ENCODE assay signal across 7 mouse cellular contexts in genomic region chr13:23426335-23426734, GRCm38 (mm10). TPM values are rescaled to one million over a fixed set of nuclear protein-coding genes. Genes with fewer than 3 reads are reported as not detected.
A peak's percentile ranks its signal among the peaks of the same experiment; 100 is the strongest.
DNase-seq lines count a peak whose midpoint lies in the region; ATAC-seq and TF ChIP-seq lines count a peak whose summit lies in the region.

No protein-coding gene starts in this region.

- H3K4me3 ChIP-seq in hindbrain, embryonic 11.5 days (ENCODE audit: low read depth, low read length) = no peak overlapping the region
- no peak overlapping the region for H3K4me3 ChIP-seq in hindbrain, embryonic 12.5 days
- H3K4me3 ChIP-seq in CH12.LX (replicated peaks in 1 of 3; ENCODE audit: low read depth in 2 of 3, low read length in 2 of 3, poor library complexity in 1 of 3) = peak overlapping the region; percentile 40 to 48 (median 44)
- no peak overlapping the region for H3K4me3 ChIP-seq in forebrain, embryonic 12.5 days (replicated peaks)

- peaks cover 26% of the 10 kb centered on the region for H3K79me2 ChIP-seq in CH12.LX (replicated peaks; ENCODE audit: control insufficient read depth, extremely low read depth, insufficient read depth, poor library complexity, severe bottlenecking)

- no peaks in the 10 kb centered on the region for H3K9me3 ChIP-seq in hindbrain, embryonic 11.5 days (ENCODE audit: control insufficient read depth, low read length)
- no peaks in the 10 kb centered on the region for H3K9me3 ChIP-seq in hindbrain, embryonic 12.5 days (replicated peaks)
- H3K9me3 ChIP-seq in CH12.LX (replicated peaks; ENCODE audit: low read length) = no peaks in the 10 kb centered on the region
- no peaks in the 10 kb centered on the region for H3K9me3 ChIP-seq in forebrain, embryonic 12.5 days

- no peak for TF ChIP-seq EP300 in CH12.LX (IDR thresholded peaks at IDR 0.05; ENCODE audit: low read length)

- peak; percentile 68 for DNase-seq in hindbrain, embryonic 11.5 days (ENCODE audit: low spot score)
- DNase-seq in CH12.LX (ENCODE audit: extremely low read depth) (peak; percentile 94), MN1 (ENCODE audit: low spot score) (peak; percentile 82)
- peak; percentile 71 to 79 for DNase-seq in left cerebral cortex, postnatal 14 days (ENCODE audit: low spot score in 2 of 2)

- no peak overlapping the region for H3K4me2 ChIP-seq in hindbrain, embryonic 11.5 days (replicated peaks; ENCODE audit: low read depth, low read length)
- no peak overlapping the region for H3K4me2 ChIP-seq in hindbrain, embryonic 12.5 days (replicated peaks)
- H3K4me2 ChIP-seq in CH12.LX (ENCODE audit: insufficient read depth, low read depth, poor library complexity, severe bottlenecking) = peak overlapping the region; percentile 47; the same call in 1 of the 2 replicates
- H3K4me2 ChIP-seq in forebrain, embryonic 12.5 days = no peak overlapping the region

- dilution Hi-C loops in CH12.LX (cut with MboI; ENCODE audit: extremely low pct_ligation_motif_present, extremely low pct_unique_long_range_greater_than_20kb, low sequenced_read_pairs) = no loop called here

- in situ Hi-C loops in CH12.LX (cut with MboI; ENCODE audit: low pct_ligation_motif_present, low pct_unique_long_range_greater_than_20kb, low sequenced_read_pairs) = loop anchor here (10.0 to 25.0 kb wide), 3 partner anchors 1382 to 1564 kb away; partner anchors contain the start of genes Hist1h2ag, Hist1h2bj, Hist1h4i and Zfp184

- WGBS in hindbrain, embryonic 11.5 days = 7% methylated on average over 8 of the region's 8 CpGs
- 8% methylated on average over 8 of the region's 8 CpGs for WGBS in hindbrain, embryonic 12.5 days
- WGBS in forebrain, embryonic 12.5 days = 6% methylated on average over 8 of the region's 8 CpGs

- H3K36me3 ChIP-seq in hindbrain, embryonic 11.5 days (ENCODE audit: control insufficient read depth, insufficient read depth, low read length) = 0 out of 2 replicates have a peak, but pooled peaks cover 2% of the 10 kb centered on the region
- H3K36me3 ChIP-seq in hindbrain, embryonic 12.5 days = peaks cover 12% of the 10 kb centered on the region; the same call in 1 of the 2 replicates
- H3K36me3 ChIP-seq in CH12.LX (replicated peaks in 1 of 2; ENCODE audit: control insufficient read depth in 1 of 2, insufficient read depth in 1 of 2, low read length in 1 of 2) = peaks cover 12 to 13% of the 10 kb centered on the region in 2 experiments
- H3K36me3 ChIP-seq in forebrain, embryonic 12.5 days (replicated peaks) = peaks cover 10% of the 10 kb centered on the region

- H3K27ac ChIP-seq in hindbrain, embryonic 11.5 days (ENCODE audit: low read depth, low read length) = no peak overlapping the region
- H3K27ac ChIP-seq in hindbrain, embryonic 12.5 days = no peak overlapping the region
- H3K27ac ChIP-seq in CH12.LX (ENCODE audit: insufficient read depth, low read depth) = peak overlapping the region; percentile 76; the same call in 1 of the 2 replicates
- H3K27ac ChIP-seq in forebrain, embryonic 12.5 days = no peak overlapping the region

- H3K27me3 ChIP-seq in hindbrain, embryonic 11.5 days (ENCODE audit: control insufficient read depth, insufficient read depth, low read length) = no peaks in the 10 kb centered on the region
- no peaks in the 10 kb centered on the region for H3K27me3 ChIP-seq in hindbrain, embryonic 12.5 days
- H3K27me3 ChIP-seq in CH12.LX (replicated peaks) = no peaks in the 10 kb centered on the region
- H3K27me3 ChIP-seq in forebrain, embryonic 12.5 days = no peaks in the 10 kb centered on the region

- no peak overlapping the region for H3K9ac ChIP-seq in hindbrain, embryonic 11.5 days (ENCODE audit: low read depth, low read length)
- H3K9ac ChIP-seq in hindbrain, embryonic 12.5 days = no peak overlapping the region
- peak overlapping the region; percentile 54 for H3K9ac ChIP-seq in CH12.LX (ENCODE audit: insufficient read depth, low read depth)
- H3K9ac ChIP-seq in forebrain, embryonic 12.5 days = no peak overlapping the region

- 0 out of 2 replicates have a peak, but pooled peaks cover 3% of the 10 kb centered on the region for H3K4me1 ChIP-seq in hindbrain, embryonic 11.5 days (replicated peaks; ENCODE audit: control insufficient read depth, insufficient read depth, low read length)
- H3K4me1 ChIP-seq in hindbrain, embryonic 12.5 days = peaks cover 20% of the 10 kb centered on the region
- peaks cover 5 to 29% of the 10 kb centered on the region in 2 experiments for H3K4me1 ChIP-seq in CH12.LX (ENCODE audit: control insufficient read depth in 1 of 2, insufficient read depth in 2 of 2)
- H3K4me1 ChIP-seq in forebrain, embryonic 12.5 days = peaks cover 30% of the 10 kb centered on the region

- no peak for TF ChIP-seq RAD21 in CH12.LX (IDR thresholded peaks at IDR 0.05; ENCODE audit: low read depth, low read length)

- no peak; the same call in 1 of the 2 replicates for TF ChIP-seq POLR2A in CH12.LX (IDR thresholded peaks at IDR 0.05; ENCODE audit: low read depth, low read length)

- TF ChIP-seq CTCF in CH12.LX (conservative IDR thresholded peaks at IDR 0.05 in 1 of 2, IDR thresholded peaks at IDR 0.05 in 1 of 2; ENCODE audit: low read depth in 2 of 2, low read length in 2 of 2) = no peak

- no peak for ATAC-seq in hindbrain, embryonic 11.5 days (ENCODE audit: low FRiP score)
- ATAC-seq in hindbrain, embryonic 12.5 days (ENCODE audit: low FRiP score) = no peak
- no peak for ATAC-seq in erythroid progenitor cell, adult 5-6 weeks (replicated peaks; ENCODE audit: low FRiP score, poor library complexity, severe bottlenecking)
- ATAC-seq in forebrain, embryonic 12.5 days (ENCODE audit: low FRiP score) = no peak

- intact Hi-C loops in left cerebral cortex, postnatal 14 days (cut with DNase I) = loop anchor here (10.0 kb wide), 1 partner anchor 318 kb away; the partner anchor contains the start of genes Hist1h2bb and Hist1h3c

TF ChIP-seq in CH12.LX, 34 proteins besides CTCF, POLR2A, EP300 and RAD21:
- no peak for TF ChIP-seq JUN (IDR thresholded peaks at IDR 0.05; ENCODE audit: insufficient read depth, low read depth, low read length)
- TF ChIP-seq TBP (conservative IDR thresholded peaks at IDR 0.05; ENCODE audit: low read depth, low read length) = peak; percentile 100

RNA-seq across cellular contexts. Expression of gene Abt1, which starts 2.7 kb away (rescaled TPM):
- polyA plus RNA-seq in hindbrain, embryonic 11.5 days (2014; fragmentation: Nextera tagmentation; extraction: Ambion mirVana) = 12.1 and 13.4 TPM in 2 replicates
- 11.6 and 12.0 TPM in 2 replicates for polyA plus RNA-seq in hindbrain, embryonic 12.5 days (2016; fragmentation: Nextera tagmentation; extraction: Ambion mirVana)
- total RNA-seq in CH12.LX (2012; rRNA removed) = 10.1 and 13.1 TPM in 2 replicates
- total RNA-seq in CH12.LX (2014; rRNA removed) = 14.4 and 15.4 TPM in 2 replicates
- 11.7 and 12.9 TPM in 2 replicates for polyA plus RNA-seq in CH12.LX (2012; ENCODE audit: insufficient read length, low read depth)
- 1 to 10 TPM; 6.9 to 7.1 TPM for total RNA-seq in left cerebral cortex, postnatal 14 days (2021)
- 1.1 and 2.1 TPM in 2 replicates for total RNA-seq in erythroid progenitor cell, adult 5-6 weeks (2015; ENCODE audit: low replicate concordance)
- 1.3 and 1.6 TPM in 2 replicates for total RNA-seq in erythroid progenitor cell, adult 5-6 weeks (2017; ENCODE audit: low replicate concordance)
- polyA plus RNA-seq in forebrain, embryonic 12.5 days (2016; fragmentation: Nextera tagmentation; extraction: Ambion mirVana) = 13.0 and 13.2 TPM in 2 replicates

RNA-seq across cellular contexts. Expression of gene Btn1a1, which starts 39.4 kb away (rescaled TPM):
- not detected in 2 replicates for polyA plus RNA-seq in hindbrain, embryonic 11.5 days (2014; fragmentation: Nextera tagmentation; extraction: Ambion mirVana)
- 0.12 TPM in 1 of 2 replicates, not detected in the other for polyA plus RNA-seq in hindbrain, embryonic 12.5 days (2016; fragmentation: Nextera tagmentation; extraction: Ambion mirVana)
- total RNA-seq in CH12.LX (2012; rRNA removed) (0.38 and 0.51 TPM in 2 replicates), CH12.LX (2014; rRNA removed) (0.20 TPM in 2 replicates)
- 0.08 and 0.21 TPM in 2 replicates for polyA plus RNA-seq in CH12.LX (2012; ENCODE audit: insufficient read length, low read depth)
- total RNA-seq in left cerebral cortex, postnatal 14 days (2021) = not detected
- total RNA-seq in erythroid progenitor cell, adult 5-6 weeks (2015; ENCODE audit: low replicate concordance) = 1.4 and 4.2 TPM in 2 replicates
- total RNA-seq in erythroid progenitor cell, adult 5-6 weeks (2017; ENCODE audit: low replicate concordance) = 0.90 and 1.4 TPM in 2 replicates
- polyA plus RNA-seq in forebrain, embryonic 12.5 days (2016; fragmentation: Nextera tagmentation; extraction: Ambion mirVana) = 0.18 and 0.36 TPM in 2 replicates

RNA-seq across cellular contexts. Expression of gene Zfp322a, which starts 57.3 kb away (rescaled TPM):
- 65.0 and 65.6 TPM in 2 replicates for polyA plus RNA-seq in hindbrain, embryonic 11.5 days (2014; fragmentation: Nextera tagmentation; extraction: Ambion mirVana)
- polyA plus RNA-seq in hindbrain, embryonic 12.5 days (2016; fragmentation: Nextera tagmentation; extraction: Ambion mirVana) = 58.9 and 63.2 TPM in 2 replicates
- total RNA-seq in CH12.LX (2012; rRNA removed) (10.3 and 12.3 TPM in 2 replicates), CH12.LX (2014; rRNA removed) (17.7 and 20.0 TPM in 2 replicates)
- 10.3 and 10.5 TPM in 2 replicates for polyA plus RNA-seq in CH12.LX (2012; ENCODE audit: insufficient read length, low read depth)
- total RNA-seq in left cerebral cortex, postnatal 14 days (2021) = 10 to 100 TPM; 39.5 TPM
- total RNA-seq in erythroid progenitor cell, adult 5-6 weeks (2015; ENCODE audit: low replicate concordance) = 4.3 and 15.1 TPM in 2 replicates
- total RNA-seq in erythroid progenitor cell, adult 5-6 weeks (2017; ENCODE audit: low replicate concordance) = 18.7 and 48.1 TPM in 2 replicates
- 64.1 and 65.6 TPM in 2 replicates for polyA plus RNA-seq in forebrain, embryonic 12.5 days (2016; fragmentation: Nextera tagmentation; extraction: Ambion mirVana)

Comparison
In these comparisons a context has a peak if more than half of its experiments do, and no peak if none do; other contexts are left out.
1. H3K4me3 ChIP-seq: peak in CH12.LX (3 of 3); none in hindbrain, embryonic 11.5 days (single experiment), hindbrain, embryonic 12.5 days (single experiment) and forebrain, embryonic 12.5 days (single experiment).
2. Peak in every context shown above with its lines, with median percentiles within 50 percentile points of each other: DNase-seq.